ENCODE assay signal across 7 mouse cellular contexts in the genomic region with DNA sequence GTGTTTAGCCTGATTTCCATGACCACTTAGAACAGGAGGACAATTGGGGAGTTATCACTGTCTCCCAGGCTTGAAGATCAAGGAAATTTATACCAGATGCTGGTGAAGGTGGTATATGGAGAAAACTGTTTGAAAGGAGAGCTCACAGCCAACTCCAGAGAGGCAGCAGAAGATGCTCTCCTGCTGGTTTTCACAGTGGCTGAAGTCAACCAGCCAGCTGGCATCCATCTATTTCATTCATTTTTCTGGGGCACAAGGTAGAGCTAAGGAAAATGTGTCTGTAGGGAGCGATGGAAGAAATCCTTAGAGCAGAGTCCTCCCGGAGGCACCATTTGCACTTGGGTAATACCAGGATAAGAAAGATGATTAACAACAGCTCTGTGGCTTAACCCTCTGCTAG.
"Had no signal": no experiment of that assay in that cellular context is flagged by ENCODE, and none has a peak within 500 bp of the region (broad histone marks: within the 10 kb centered on the region; RNA-seq: fewer than 3 reads in every experiment).

No protein-coding gene starts in this region.

- ATAC-seq: liver, embryonic 12.5 days had no signal

- DNase-seq: kidney, postnatal 14 days; lung, embryonic 14.5 days; lung, postnatal 10 days; lung, postnatal 4 days; midbrain, embryonic 14.5 days; thymus, postnatal 4 days had no signal
